8 mouse cellular contexts compared by ENCODE assay signal in genomic region chr11:62537590-62537989, GRCm38 (mm10). TPM values are rescaled to one million over a fixed set of nuclear protein-coding genes. Genes with fewer than 3 reads are reported as not detected.
A peak's percentile ranks its signal among the peaks of the same experiment; 100 is the strongest.
DNase-seq lines count a peak whose midpoint lies in the region; ATAC-seq and TF ChIP-seq lines count a peak whose summit lies in the region.

No protein-coding gene starts in this region.

- peaks cover 5% of the 10 kb centered on the region; the same call in 1 of the 2 replicates for H3K4me1 ChIP-seq in liver, embryonic 11.5 days (replicated peaks; ENCODE audit: control insufficient read depth, insufficient read depth, low read length)
- H3K4me1 ChIP-seq in embryonic facial prominence, embryonic 10.5 days: peaks cover 24% of the 10 kb centered on the region
- H3K4me1 ChIP-seq in intestine, postnatal 0 days (replicated peaks; ENCODE audit: control insufficient read depth, insufficient read depth, low read length): 0 out of 2 replicates have a peak, but pooled peaks cover 4% of the 10 kb centered on the region
- peaks cover 7% of the 10 kb centered on the region for H3K4me1 ChIP-seq in olfactory bulb, adult 2 months (ENCODE audit: control insufficient read depth, insufficient read depth, low read length)

- no peak for TF ChIP-seq CTCF in intestine, postnatal 0 days (IDR thresholded peaks at IDR 0.05; ENCODE audit: low read depth)
- no peak for TF ChIP-seq CTCF in olfactory bulb, adult 2 months (IDR thresholded peaks at IDR 0.05; ENCODE audit: insufficient read depth, low read depth, low read length)

- H3K27me3 ChIP-seq in liver, embryonic 11.5 days (replicated peaks; ENCODE audit: control insufficient read depth, insufficient read depth, low read length): 0 out of 2 replicates have a peak, but pooled peaks cover 2% of the 10 kb centered on the region
- H3K27me3 ChIP-seq in embryonic facial prominence, embryonic 10.5 days (replicated peaks; ENCODE audit: low read depth, poor library complexity, severe bottlenecking): peaks cover 41% of the 10 kb centered on the region
- no peaks in the 10 kb centered on the region for H3K27me3 ChIP-seq in intestine, postnatal 0 days (replicated peaks; ENCODE audit: control insufficient read depth, insufficient read depth, low read length)

- H3K36me3 ChIP-seq in liver, embryonic 11.5 days (ENCODE audit: control insufficient read depth, insufficient read depth, low read length): no peaks in the 10 kb centered on the region
- peaks cover 14% of the 10 kb centered on the region for H3K36me3 ChIP-seq in embryonic facial prominence, embryonic 10.5 days (replicated peaks)
- peaks cover 6% of the 10 kb centered on the region; the same call in 1 of the 2 replicates for H3K36me3 ChIP-seq in intestine, postnatal 0 days (ENCODE audit: control insufficient read depth, insufficient read depth)

- peak overlapping the region; percentile 80 for H3K4me2 ChIP-seq in liver, embryonic 11.5 days
- peak overlapping the region; percentile 91 for H3K4me2 ChIP-seq in intestine, postnatal 0 days (replicated peaks; ENCODE audit: low read depth)

- 34% methylated on average over 7 of the region's 7 CpGs for WGBS in liver, embryonic 11.5 days
- WGBS in embryonic facial prominence, embryonic 10.5 days: 37% methylated on average over 7 of the region's 7 CpGs
- WGBS in intestine, postnatal 0 days: 42% methylated on average over 7 of the region's 7 CpGs
- WGBS in olfactory bulb, adult 2 months: 17% methylated on average over 7 of the region's 7 CpGs

- TF ChIP-seq POLR2A in olfactory bulb, adult 2 months (IDR thresholded peaks at IDR 0.05; ENCODE audit: insufficient read depth, low read depth, low read length): no peak

- no peak for ATAC-seq in liver, embryonic 11.5 days (replicated peaks; ENCODE audit: low FRiP score)
- no peak for ATAC-seq in intestine, postnatal 0 days

- no peak overlapping the region for H3K4me3 ChIP-seq in liver, embryonic 11.5 days (ENCODE audit: low read depth, low read length)
- H3K4me3 ChIP-seq in embryonic facial prominence, embryonic 10.5 days: peak overlapping the region; percentile 87
- peak overlapping the region; percentile 84 for H3K4me3 ChIP-seq in intestine, postnatal 0 days (ENCODE audit: low read depth, low read length)
- H3K4me3 ChIP-seq in olfactory bulb, adult 2 months (ENCODE audit: insufficient read depth, low read depth, low read length): peak overlapping the region; percentile 35

- peak overlapping the region; percentile 26; the same call in 1 of the 2 replicates for H3K9ac ChIP-seq in liver, embryonic 11.5 days (ENCODE audit: low read depth, low read length)
- no peak overlapping the region for H3K9ac ChIP-seq in intestine, postnatal 0 days (ENCODE audit: low read depth, low read length)

- no peak overlapping the region for H3K27ac ChIP-seq in liver, embryonic 11.5 days (ENCODE audit: low read depth, low read length)
- H3K27ac ChIP-seq in embryonic facial prominence, embryonic 10.5 days (replicated peaks): no peak overlapping the region
- no peak overlapping the region for H3K27ac ChIP-seq in intestine, postnatal 0 days (ENCODE audit: low read depth, low read length)
- H3K27ac ChIP-seq in olfactory bulb, adult 2 months (ENCODE audit: insufficient read depth, low read depth, low read length): no peak overlapping the region

- no peaks in the 10 kb centered on the region for H3K9me3 ChIP-seq in liver, embryonic 11.5 days (ENCODE audit: control insufficient read depth, low read length)
- no peaks in the 10 kb centered on the region for H3K9me3 ChIP-seq in embryonic facial prominence, embryonic 10.5 days
- no peaks in the 10 kb centered on the region for H3K9me3 ChIP-seq in intestine, postnatal 0 days (ENCODE audit: control insufficient read depth)

- no peak for DNase-seq in liver, embryonic 11.5 days (ENCODE audit: low spot score)
- no peak for DNase-seq in liver
- no peak for DNase-seq in embryonic facial prominence, embryonic 10.5 days (ENCODE audit: low spot score)
- DNase-seq in thymus, postnatal 4 days: no peak
- DNase-seq in right cerebral cortex, postnatal 4 days: no peak
- DNase-seq in kidney, postnatal 25 days: no peak

RNA-seq across cellular contexts. Expression of gene Cenpv, which starts 1.5 kb away (rescaled TPM):
- polyA plus RNA-seq in liver, embryonic 11.5 days (2014; fragmentation: Nextera tagmentation; extraction: Ambion mirVana): 34.3 and 38.4 TPM in 2 replicates
- 23.0 and 25.4 TPM in 2 replicates for polyA plus RNA-seq in embryonic facial prominence, embryonic 10.5 days (2016; fragmentation: Nextera tagmentation; extraction: Ambion mirVana)
- polyA plus RNA-seq in intestine, postnatal 0 days (2015; fragmentation: Nextera tagmentation; extraction: Ambion mirVana): 54.9 and 55.2 TPM in 2 replicates
- polyA plus RNA-seq in olfactory bulb, adult 2 months (2012; ENCODE audit: insufficient read depth, insufficient read length, low replicate concordance, missing spikeins): not detected in 2 replicates

RNA-seq across cellular contexts. Expression of gene Ubb, which starts 13.4 kb away (rescaled TPM):
- 2,001 and 2,023 TPM in 2 replicates for polyA plus RNA-seq in liver, embryonic 11.5 days (2014; fragmentation: Nextera tagmentation; extraction: Ambion mirVana)
- polyA plus RNA-seq in embryonic facial prominence, embryonic 10.5 days (2016; fragmentation: Nextera tagmentation; extraction: Ambion mirVana): 3,487 and 3,558 TPM in 2 replicates
- 2,405 and 2,440 TPM in 2 replicates for polyA plus RNA-seq in intestine, postnatal 0 days (2015; fragmentation: Nextera tagmentation; extraction: Ambion mirVana)
- 651 TPM in 1 of 2 replicates, not detected in the other for polyA plus RNA-seq in olfactory bulb, adult 2 months (2012; ENCODE audit: insufficient read depth, insufficient read length, low replicate concordance, missing spikeins)

RNA-seq across cellular contexts. Expression of gene Trpv2, which starts 36.7 kb away (rescaled TPM):
- polyA plus RNA-seq in liver, embryonic 11.5 days (2014; fragmentation: Nextera tagmentation; extraction: Ambion mirVana): 9.7 and 10.9 TPM in 2 replicates
- polyA plus RNA-seq in embryonic facial prominence, embryonic 10.5 days (2016; fragmentation: Nextera tagmentation; extraction: Ambion mirVana): 2.6 and 3.8 TPM in 2 replicates
- 6.0 and 6.3 TPM in 2 replicates for polyA plus RNA-seq in intestine, postnatal 0 days (2015; fragmentation: Nextera tagmentation; extraction: Ambion mirVana)
- polyA plus RNA-seq in olfactory bulb, adult 2 months (2012; ENCODE audit: insufficient read depth, insufficient read length, low replicate concordance, missing spikeins): not detected in 2 replicates
